Mouse (Mus musculus) adrenal gland, adult 8-10 months (tissue): Measurements from ENCODE around the gene Ube3a. TPM values are rescaled to one million over a fixed set of nuclear protein-coding genes. Genes with fewer than 3 reads are reported as not detected.
A peak's percentile ranks its signal among the peaks of the same experiment; 100 is the strongest.

Source experiments
- DNase-seq: peaks from one replicate; pipeline ENCODE4 v3.0.0; 2022
- total RNA-seq, 4 experiments: library from RNA; stranded (reverse); gene quantifications; 2 replicates each; pipeline ENCODE4 v1.2.4; 2022

Gene Ube3a
- total RNA-seq = 100 to 1,000 TPM; 132 to 172 (median 156) TPM

GRCm38 (mm10) chr7:59228045-59228865, at the start of gene Ube3a:
TSS of gene Ube3a (plus strand) at chr7:59228750.
- DNase-seq = peak; percentile 98

DNA sequence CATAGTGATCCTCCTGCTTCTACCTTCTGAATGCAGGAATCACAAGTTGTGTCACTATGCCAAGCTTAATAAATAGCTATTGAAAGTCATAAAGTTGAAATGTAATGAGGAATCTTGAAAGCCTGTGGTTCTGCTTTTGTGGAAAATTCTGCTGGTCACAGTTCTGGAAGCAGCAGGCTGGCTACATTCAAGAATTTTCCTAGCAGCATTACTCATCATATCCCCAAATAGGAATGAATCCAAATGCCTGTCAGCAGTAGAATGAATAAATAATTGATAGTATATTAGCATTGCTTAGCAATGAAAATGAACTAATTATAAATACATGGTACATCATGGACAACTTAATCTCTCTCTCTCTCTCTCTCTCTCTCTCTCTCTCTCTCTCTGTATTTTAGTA, 35.7 kb upstream of the Ube3a start:
- DNase-seq = no peak

DNA sequence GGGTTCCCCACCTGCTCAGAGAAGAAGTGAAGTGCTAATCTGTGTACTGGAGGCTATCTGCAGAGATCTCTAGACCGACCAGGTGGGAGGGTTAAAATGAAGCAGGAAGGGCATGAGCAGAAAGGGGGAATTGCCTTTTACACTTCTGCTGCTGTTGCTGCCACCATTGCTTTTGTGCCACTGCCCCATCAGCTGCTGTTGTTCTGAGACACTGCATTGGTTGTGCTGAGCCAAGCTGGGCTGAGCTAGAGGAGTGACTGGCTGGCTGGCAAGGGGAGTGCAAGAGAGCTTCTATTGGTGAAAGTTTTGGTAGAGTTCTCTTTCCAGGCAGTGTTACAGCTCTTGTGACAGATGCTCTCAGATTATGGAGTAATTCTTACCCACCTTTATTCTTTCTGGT, 13.6 kb upstream of the Ube3a start:
- no peak for DNase-seq

GRCm38 (mm10) chr7:59221244-59221643, 7.3 kb upstream of the Ube3a start:
- no peak for DNase-seq

DNA sequence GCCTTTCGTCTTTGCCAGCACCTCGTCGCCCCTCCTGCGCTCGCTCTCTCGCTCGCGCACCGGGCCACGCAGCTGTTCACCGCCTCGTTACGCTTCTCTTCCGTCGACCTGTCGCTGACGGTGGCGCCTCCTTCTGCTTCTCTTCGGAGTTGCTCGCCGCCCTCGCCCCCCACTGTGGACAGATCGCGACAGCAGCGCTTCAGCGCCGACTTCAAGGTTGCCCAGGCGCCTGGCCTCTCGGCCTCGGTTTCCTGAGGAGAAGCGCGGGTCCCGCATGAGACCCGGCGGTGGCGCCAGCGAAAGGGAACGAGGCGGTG, 274 bp downstream of the Ube3a start:
- DNase-seq = no peak

DNA sequence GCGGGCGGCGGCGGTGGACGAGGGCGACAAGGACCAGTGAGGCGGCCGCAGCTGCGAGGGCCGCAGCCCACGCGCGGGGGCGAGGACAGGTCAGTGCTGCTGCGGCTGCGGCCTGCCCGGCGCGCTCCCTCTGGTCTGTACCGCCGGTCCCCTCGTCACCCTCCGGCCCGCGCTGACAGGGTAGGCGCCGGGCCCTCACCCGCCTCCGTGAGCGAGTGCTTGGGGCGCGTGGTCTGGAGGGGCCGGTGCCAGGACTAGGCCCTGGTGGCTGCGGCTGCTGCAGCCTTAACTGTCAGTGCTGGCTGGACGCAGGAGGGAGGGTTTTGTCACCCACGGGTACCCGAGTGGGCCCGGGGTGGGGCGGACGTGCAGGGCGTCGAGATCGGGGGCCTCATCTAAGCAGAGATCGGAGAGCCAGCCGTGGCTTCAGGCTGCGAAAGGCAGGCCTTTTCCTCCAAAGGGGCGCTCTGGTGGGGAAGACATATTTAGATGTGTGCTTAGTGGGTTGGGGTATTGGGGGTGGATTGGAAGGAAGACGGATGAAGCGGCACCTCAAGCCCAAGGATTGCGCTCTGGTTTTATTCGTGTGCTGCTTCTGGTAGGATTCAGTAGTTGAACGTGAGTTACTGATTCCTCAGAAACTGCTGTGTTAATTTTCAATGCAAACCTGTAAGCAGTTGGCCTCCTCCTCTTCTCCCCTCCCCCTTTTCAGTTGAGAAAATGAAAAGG, 797 bp downstream of the Ube3a start:
- DNase-seq = peak; percentile 52

DNA sequence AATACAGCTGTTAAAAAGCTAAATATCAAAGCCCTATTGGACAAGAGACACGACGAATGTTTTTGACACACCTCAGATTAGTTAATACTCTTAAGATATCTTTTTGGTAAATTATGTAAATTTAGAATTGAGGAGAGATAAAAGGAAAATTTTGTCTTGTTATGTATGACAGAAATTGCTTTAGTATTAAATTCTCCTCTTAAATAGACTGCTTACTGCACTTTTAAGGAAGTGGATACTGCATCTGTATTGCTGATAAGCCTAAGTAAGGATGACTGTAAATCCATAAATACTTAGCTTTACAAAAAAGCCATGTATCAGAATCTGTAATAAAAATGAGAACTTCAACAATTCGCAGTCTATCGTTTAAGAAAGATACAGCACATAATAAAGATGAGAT, 1.8 kb downstream of the Ube3a start:
- no peak for DNase-seq

- no peak for DNase-seq
Measured at GRCm38 (mm10) chr7:59230768-59231167, 2.2 kb downstream of the Ube3a start.

- no peak for DNase-seq
Measured at GRCm38 (mm10) chr7:59231960-59232359, 3.4 kb downstream of the Ube3a start.

GRCm38 (mm10) chr7:59234773-59235401, 6.3 kb downstream of the Ube3a start:
- DNase-seq = no peak

GRCm38 (mm10) chr7:59243257-59243656, 14.7 kb downstream of the Ube3a start:
- no peak for DNase-seq

- DNase-seq = no peak
Measured at GRCm38 (mm10) chr7:59245541-59245940, 17.0 kb downstream of the Ube3a start.

DNA sequence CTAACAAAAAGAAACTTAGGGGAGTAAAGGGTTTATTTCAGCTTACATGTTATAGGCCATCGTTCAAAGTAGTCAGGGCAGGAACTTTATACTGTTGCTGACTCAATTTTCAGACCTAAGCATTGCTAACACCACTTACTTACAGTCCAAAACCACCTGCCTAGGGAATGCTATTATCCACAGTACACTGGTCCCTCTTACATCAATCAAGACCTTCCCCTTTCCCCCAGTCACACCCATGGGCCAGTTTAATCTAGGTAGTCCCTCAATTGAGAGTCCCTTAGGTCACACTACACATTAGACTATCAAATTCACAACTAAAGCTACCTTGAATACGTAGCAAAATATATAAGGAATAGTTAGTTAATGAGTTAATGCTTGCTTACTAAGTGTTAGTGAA, 24.8 kb downstream of the Ube3a start:
- DNase-seq = no peak

DNA sequence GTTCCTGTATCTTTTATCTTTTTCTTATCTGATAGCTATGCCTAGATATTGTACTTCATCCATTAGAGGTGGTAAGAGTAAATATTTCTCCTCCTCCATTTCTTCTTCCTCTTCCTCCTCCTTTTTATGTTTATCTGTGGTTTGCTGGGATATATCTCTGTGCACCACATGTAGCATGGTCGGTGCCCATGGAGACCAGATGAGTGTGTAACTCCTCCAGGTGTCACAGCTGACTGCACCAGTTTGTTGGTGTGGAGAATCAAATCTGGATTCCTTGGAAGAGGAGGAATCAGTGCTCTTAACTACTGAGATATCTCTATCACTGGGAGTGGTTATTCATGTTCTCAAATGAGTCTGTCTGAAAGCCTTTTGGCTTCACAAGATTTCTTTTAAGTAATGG, 37.0 kb downstream of the Ube3a start:
- DNase-seq = no peak

GRCm38 (mm10) chr7:59271775-59272174, 43.2 kb downstream of the Ube3a start:
- no peak for DNase-seq

DNA sequence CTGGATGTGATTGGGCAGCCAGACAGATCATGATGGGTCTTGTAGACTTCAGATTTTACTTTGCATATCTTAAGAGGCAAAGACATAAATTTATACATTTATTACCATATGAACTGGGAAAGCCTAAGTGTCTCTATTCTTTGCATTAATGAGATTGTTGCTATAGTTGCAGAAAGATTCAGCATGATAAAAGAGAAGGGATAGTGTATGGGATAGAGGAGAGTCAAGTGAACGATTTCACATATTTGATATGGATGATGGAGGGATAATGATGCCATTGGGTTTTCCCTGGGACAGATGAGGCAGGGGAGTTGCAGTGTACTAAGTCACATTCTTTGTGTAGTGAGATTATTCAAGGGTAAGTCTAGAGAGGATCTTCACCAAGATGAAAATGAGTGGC, 84.0 kb downstream of the Ube3a start:
- no peak for DNase-seq

DNA sequence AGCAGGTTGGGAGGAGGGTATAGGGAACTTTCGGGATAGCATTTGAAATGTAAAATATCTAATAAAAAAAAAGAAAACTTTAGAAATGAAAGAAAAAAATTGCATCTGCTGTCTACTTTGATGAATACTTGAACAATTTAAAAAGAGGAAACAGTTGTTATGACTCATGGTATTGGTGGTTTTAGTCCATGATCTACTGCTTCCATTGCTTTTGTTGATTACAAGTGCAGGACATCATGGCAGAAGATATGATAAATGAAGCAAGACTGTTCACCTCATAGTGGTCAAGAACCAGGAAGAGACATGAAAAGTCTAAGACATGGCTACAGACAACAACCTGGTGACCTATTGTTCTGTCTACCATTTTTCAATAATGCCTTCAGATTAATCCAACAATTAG, 94.2 kb downstream of the Ube3a start:
- DNase-seq = no peak
